Mouse (Mus musculus) lung, postnatal 0 days (tissue): ENCODE data around the gene Apoc2. TPM values are rescaled to one million over a fixed set of nuclear protein-coding genes. Genes with fewer than 3 reads are reported as not detected.

Source experiments
- ATAC-seq: fragments of 200-750 bp; cut with Nextera tagmentation; 2 replicates; pipeline ENCODE4 v1.8.0; 2017; ENCODE audit warnings: moderate library complexity
- DNase-seq: peaks from one replicate; pipeline ENCODE4 v3.0.0-alpha.2; 2016; ENCODE audit warnings: low spot score
- H3K27ac ChIP-seq: fragments of 300-500 bp; sonication (generic); 2 replicates; pipeline ENCODE4 v1.5.1; 2014; ENCODE audit warnings: antibody characterized with exemption, mild to moderate bottlenecking, low read length, mixed read lengths
- H3K27me3 ChIP-seq: fragments of 300-500 bp; sonication (generic); replicated peaks from 2 replicates; pipeline ENCODE4 v1.6.1; 2014; ENCODE audit warnings: low read length, mixed read lengths; ENCODE audit not compliant: insufficient read depth
- H3K36me3 ChIP-seq: fragments of 300-500 bp; sonication (generic); 2 replicates; pipeline ENCODE4 v1.6.1; 2014; ENCODE audit warnings: low read length, mixed read lengths; ENCODE audit not compliant: insufficient read depth
- H3K4me1 ChIP-seq: fragments of 300-500 bp; sonication (generic); 2 replicates; pipeline ENCODE4 v1.6.1; 2014; ENCODE audit warnings: antibody characterized with exemption, low read depth, low read length, mixed read lengths; ENCODE audit not compliant: insufficient read depth
- H3K4me2 ChIP-seq: fragments of 300-500 bp; sonication (generic); replicated peaks from 2 replicates; pipeline ENCODE4 v1.6.1; 2014; ENCODE audit warnings: low read depth, mild to moderate bottlenecking, low read length, moderate library complexity, mixed read lengths
- H3K4me3 ChIP-seq: fragments of 300-500 bp; sonication (generic); 2 replicates; pipeline ENCODE4 v1.5.1; 2014; ENCODE audit warnings: low read depth, low read length
- H3K9ac ChIP-seq: fragments of 300-500 bp; sonication (generic); replicated peaks from 2 replicates; pipeline ENCODE4 v1.6.1; 2014; ENCODE audit warnings: low read depth, mild to moderate bottlenecking
- H3K9me3 ChIP-seq: fragments of 300-500 bp; sonication (generic); 2 replicates; pipeline ENCODE4 v1.6.1; 2016; ENCODE audit warnings: low read length, mixed read lengths
- CTCF ChIP-seq: IDR thresholded peaks from 2 replicates; pipeline ENCODE4 v1.5.1; 2016; ENCODE audit warnings: antibody characterized with exemption, mild to moderate bottlenecking
- EP300 ChIP-seq: IDR thresholded peaks from 2 replicates; pipeline ENCODE4 v1.6.1; 2016; ENCODE audit warnings: antibody characterized with exemption, mild to moderate bottlenecking, control low read depth
- WGBS: fragments of 180-500 bp; shearing (Covaris S2); extraction: QIAGEN DNeasy Blood & Tissue Kit; methylation state at CpG from one replicate; pipeline ENCODE4 v1.1.7; 2014; 5-methylcytosine and 5-hydroxymethylcytosine counted together
- polyA plus RNA-seq: library from polyadenylated mRNA; unstranded; fragments of >200 nt; fragmentation: Nextera tagmentation; extraction: Ambion mirVana; gene quantifications from 2 replicates; pipeline ENCODE4 v1.2.1, GENCODE M21; 2015

Apoc2 gene
- polyA plus RNA-seq, 1 experiment from 2014 or later: 4.9 TPM

DNA sequence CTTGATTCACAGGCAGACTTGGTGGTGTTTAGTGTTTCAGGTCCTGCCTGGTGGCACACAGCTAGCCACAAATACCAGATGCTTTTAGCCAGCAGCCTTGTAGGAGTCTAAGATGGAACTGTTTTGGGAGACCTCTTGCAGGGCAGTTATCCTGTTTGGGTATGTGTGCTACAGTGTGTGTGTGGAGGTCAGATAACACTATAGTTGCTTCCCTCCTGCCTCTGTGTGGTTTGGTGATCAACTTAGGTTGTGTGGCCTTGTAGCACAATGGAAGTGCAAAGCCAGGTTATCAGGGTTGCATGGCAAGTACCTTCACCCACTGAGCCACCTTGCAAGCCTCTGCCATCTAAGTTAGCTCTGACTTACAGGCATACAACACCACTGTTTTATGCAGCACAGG lies 45.0 kb downstream of the Apoc2 start:
- no peak overlapping the region for H3K27ac ChIP-seq
- H3K9ac ChIP-seq: no peak overlapping the region
- DNase-seq: no peak
- H3K27me3 ChIP-seq: no peaks in the 10 kb centered on the region
- no peak for ATAC-seq
- peaks cover 28% of the 10 kb centered on the region for H3K36me3 ChIP-seq
- no peak overlapping the region for H3K4me2 ChIP-seq
- TF ChIP-seq CTCF: no peak
- H3K9me3 ChIP-seq: no peaks in the 10 kb centered on the region
- H3K4me1 ChIP-seq: no peaks in the 10 kb centered on the region; the same call in 1 of the 2 replicates
- no peak overlapping the region for H3K4me3 ChIP-seq

- no peaks in the 10 kb centered on the region for H3K9me3 ChIP-seq
- TF ChIP-seq EP300: no peak
- no peaks in the 10 kb centered on the region for H3K27me3 ChIP-seq
- H3K4me1 ChIP-seq: no peaks in the 10 kb centered on the region; the same call in 1 of the 2 replicates
- peaks cover 24% of the 10 kb centered on the region for H3K36me3 ChIP-seq
- H3K27ac ChIP-seq: no peak overlapping the region
- no peak overlapping the region for H3K9ac ChIP-seq
- H3K4me3 ChIP-seq: no peak overlapping the region
- H3K4me2 ChIP-seq: no peak overlapping the region
- DNase-seq (no peak), ATAC-seq (no peak)
Observed at GRCm38 (mm10) chr7:19632275-19632674, 45.5 kb downstream of the Apoc2 start.

- peak within 1 kb of the TSS; percentile 58 for H3K4me3 ChIP-seq
- H3K36me3 ChIP-seq: peaks cover 17% of the 10 kb centered on the region; the same call in 1 of the 2 replicates
- ATAC-seq (peak; percentile 64), DNase-seq (peak; percentile 91)
- peak within 1 kb of the TSS; percentile 93 for H3K27ac ChIP-seq
- under 1% methylated on average over 21 of the region's 41 CpGs for WGBS
- no peaks in the 10 kb centered on the region for H3K9me3 ChIP-seq
- peak within 1 kb of the TSS; percentile 93 for H3K4me2 ChIP-seq
- no peaks in the 10 kb centered on the region for H3K27me3 ChIP-seq
- peak within 1 kb of the TSS; percentile 43 for H3K9ac ChIP-seq
- TF ChIP-seq EP300: no peak
- no peak for TF ChIP-seq CTCF
- no peaks in the 10 kb centered on the region; the same call in 1 of the 2 replicates for H3K4me1 ChIP-seq
Observed at GRCm38 (mm10) chr7:19629361-19629734, 48.4 kb downstream of the Apoc2 start, which contains the start of gene Relb. TSS of gene Relb (minus strand) at chr7:19629438.

GRCm38 (mm10) chr7:19628536-19629360 lies 49.0 kb downstream of the Apoc2 start:
- no peak for TF ChIP-seq CTCF
- TF ChIP-seq EP300: no peak
- peak overlapping the region; percentile 93 for H3K4me2 ChIP-seq
- peak overlapping the region; percentile 58 for H3K4me3 ChIP-seq
- H3K4me1 ChIP-seq: no peaks in the 10 kb centered on the region; the same call in 1 of the 2 replicates
- peak; percentile 100 for DNase-seq
- peak overlapping the region; percentile 93 for H3K27ac ChIP-seq
- peak overlapping the region; percentile 43 for H3K9ac ChIP-seq
- WGBS: under 1% methylated on average over 51 of the region's 57 CpGs
- H3K9me3 ChIP-seq: no peaks in the 10 kb centered on the region
- H3K27me3 ChIP-seq: no peaks in the 10 kb centered on the region
- ATAC-seq: peak; percentile 91
- H3K36me3 ChIP-seq: peaks cover 13% of the 10 kb centered on the region; the same call in 1 of the 2 replicates

DNA sequence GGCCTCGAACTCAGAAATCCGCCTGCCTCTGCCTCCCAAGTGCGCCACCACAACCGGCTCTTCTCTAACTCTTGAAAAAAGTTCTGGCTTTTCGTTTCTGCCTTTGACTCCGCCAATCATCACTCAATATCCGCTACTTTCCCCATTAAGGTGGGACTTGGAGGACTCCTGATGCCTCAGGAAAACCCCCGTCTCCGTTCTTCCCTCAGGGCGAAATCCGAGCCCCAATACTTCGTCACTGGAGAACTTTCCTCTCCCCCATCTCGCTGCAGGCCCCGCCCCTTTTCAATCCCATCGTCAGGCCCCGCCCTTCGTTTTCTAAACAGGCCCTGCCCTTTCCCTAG lies 49.6 kb downstream of the Apoc2 start:
- Histone ChIP-seq H3K36me3 (peaks cover 7% of the 10 kb centered on the region; the same call in 1 of the 2 replicates), H3K4me3 (peak overlapping the region; percentile 58), H3K9ac (no peak overlapping the region), H3K4me2 (peak overlapping the region; percentile 93), H3K27ac (peak overlapping the region; percentile 93), H3K9me3 (no peaks in the 10 kb centered on the region), H3K27me3 (no peaks in the 10 kb centered on the region), H3K4me1 (no peaks in the 10 kb centered on the region; the same call in 1 of the 2 replicates)
- TF ChIP-seq EP300 (no peak), CTCF (no peak)
- ATAC-seq (no peak), DNase-seq (no peak)
- WGBS: 17% methylated on average over 17 of the region's 17 CpGs

DNA sequence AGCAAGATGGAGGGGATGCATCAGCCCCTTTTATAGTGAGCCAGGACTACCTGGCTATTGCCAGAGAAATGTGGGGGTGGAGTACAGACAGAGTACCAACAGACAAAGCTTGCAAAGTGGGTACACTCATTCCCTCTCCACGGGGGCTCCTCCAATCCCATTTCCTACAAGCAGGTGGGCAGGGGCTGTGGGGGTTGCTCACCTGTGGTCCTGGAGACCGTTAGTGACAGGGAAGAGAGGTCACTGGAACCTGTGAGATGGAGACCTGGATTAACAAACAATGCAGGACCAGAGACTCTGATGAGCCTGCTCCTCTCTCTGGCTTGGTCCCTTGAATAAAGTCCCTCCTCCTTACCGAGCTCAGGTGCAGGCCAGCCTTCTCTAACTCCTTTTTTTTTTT lies 50.0 kb downstream of the Apoc2 start:
- TF ChIP-seq EP300 (no peak), CTCF (no peak)
- Histone ChIP-seq H3K4me1 (no peaks in the 10 kb centered on the region; the same call in 1 of the 2 replicates), H3K36me3 (peaks cover 2% of the 10 kb centered on the region; the same call in 1 of the 2 replicates), H3K4me2 (peak overlapping the region; percentile 93), H3K27me3 (no peaks in the 10 kb centered on the region), H3K4me3 (peak overlapping the region; percentile 58), H3K9me3 (no peaks in the 10 kb centered on the region), H3K27ac (0 out of 2 replicates have a peak overlapping the region, but pooled peaks have one; percentile 93), H3K9ac (no peak overlapping the region)
- WGBS: 54% methylated on average over 3 of the region's 3 CpGs
- no peak for DNase-seq
- no peak for ATAC-seq
